Mouse (Mus musculus) lung, adult 10 weeks (tissue): Measurements from ENCODE around the gene Plppr3. TPM values are rescaled to one million over a fixed set of nuclear protein-coding genes. Genes with fewer than 3 reads are reported as not detected.

Experiments
- polyA plus RNA-seq: library from polyadenylated mRNA; stranded (reverse); fragments of 350-450 nt; fragmentation: Illumina TruSeq; extraction: RNeasy Lipid Tissue Mini Kit (QIAGEN cat#74804); gene quantifications from one replicate; pipeline ENCODE4 v1.2.3, GENCODE M21; 2014; ENCODE audit warnings: low read depth, low replicate concordance; ENCODE audit not compliant: insufficient read depth

Plppr3 gene
- 3.4 TPM for polyA plus RNA-seq

DNA sequence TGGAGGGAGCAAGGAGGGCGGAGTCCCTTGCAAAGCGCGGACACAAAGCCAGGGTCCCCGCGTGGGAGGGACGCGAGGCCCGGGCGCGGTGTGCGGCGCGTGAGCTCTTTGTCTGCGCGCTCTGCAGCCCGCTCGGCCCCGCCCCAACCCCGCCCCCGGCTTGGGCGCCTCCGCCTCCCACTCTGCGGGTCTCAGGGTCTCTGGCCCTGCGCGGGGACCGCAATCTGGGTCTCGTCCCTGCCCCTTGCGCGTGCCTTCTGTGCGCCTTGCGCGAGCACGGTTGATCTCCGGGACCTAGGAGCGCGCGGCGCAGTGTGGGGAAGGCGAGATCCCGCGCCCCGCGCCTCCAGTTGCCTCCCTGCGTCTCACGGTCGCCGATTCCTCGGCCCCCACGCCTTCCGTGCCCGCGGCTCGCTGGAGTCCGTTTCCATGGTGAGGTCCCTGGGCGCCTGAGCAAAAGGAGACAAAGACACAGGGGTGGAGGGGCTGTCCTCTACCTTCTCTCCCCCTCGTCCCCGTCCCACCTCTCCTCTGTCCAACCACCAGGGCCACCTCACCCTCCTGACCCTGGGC, at the start of gene Plppr3, which contains the start of gene Prtn3:
Gene Plppr3, minus strand, starts transcription at position 345 of the 573 bp plus-strand sequence.
Gene Prtn3, plus strand, starts transcription at position 187 of the 573 bp plus-strand sequence.

GRCm38 (mm10) chr10:79920958-79921535, 46.6 kb upstream of the Plppr3 start, which contains the start of gene R3hdm4:
Gene R3hdm4 (minus strand): TSS chr10:79921208.

DNA sequence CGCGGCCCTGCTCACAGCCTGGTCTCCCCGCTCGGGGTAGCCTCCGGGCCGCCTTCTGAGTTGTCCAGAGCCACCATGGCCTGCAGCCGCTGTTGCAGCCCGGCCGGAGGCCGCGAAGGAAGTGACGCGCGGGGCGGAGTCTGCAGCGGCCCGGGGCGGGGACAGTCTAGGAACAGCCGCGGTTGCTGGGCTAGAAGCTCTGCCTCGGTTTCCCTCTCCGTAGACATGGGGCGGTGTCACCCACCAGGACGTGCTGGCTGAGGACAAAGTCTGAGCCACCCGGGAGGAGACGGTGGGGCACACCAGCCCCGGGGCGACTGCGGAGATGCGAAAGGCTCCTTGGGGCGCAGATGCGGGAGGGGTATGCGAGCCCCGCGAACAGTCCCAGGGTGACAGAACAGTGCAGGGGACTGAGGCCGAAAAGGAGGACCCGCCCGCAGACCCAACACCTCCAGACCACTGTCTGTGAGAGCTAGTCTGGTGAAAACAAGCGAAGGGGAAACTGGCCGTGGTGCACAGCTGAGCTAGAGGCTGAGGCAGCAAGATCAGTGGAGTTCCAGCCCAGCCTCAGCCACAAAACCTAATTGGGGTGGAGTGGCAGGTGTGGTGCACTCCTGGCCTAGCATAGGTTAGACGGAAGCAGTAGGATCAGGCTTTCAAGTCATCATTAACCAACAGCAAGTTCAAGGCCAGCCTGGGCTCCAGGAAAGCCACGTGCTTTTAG, 42.5 kb upstream of the Plppr3 start, which contains the start of gene Kiss1r:
Gene Kiss1r, plus strand, starts transcription at position 164 of the 724 bp plus-strand sequence.

DNA sequence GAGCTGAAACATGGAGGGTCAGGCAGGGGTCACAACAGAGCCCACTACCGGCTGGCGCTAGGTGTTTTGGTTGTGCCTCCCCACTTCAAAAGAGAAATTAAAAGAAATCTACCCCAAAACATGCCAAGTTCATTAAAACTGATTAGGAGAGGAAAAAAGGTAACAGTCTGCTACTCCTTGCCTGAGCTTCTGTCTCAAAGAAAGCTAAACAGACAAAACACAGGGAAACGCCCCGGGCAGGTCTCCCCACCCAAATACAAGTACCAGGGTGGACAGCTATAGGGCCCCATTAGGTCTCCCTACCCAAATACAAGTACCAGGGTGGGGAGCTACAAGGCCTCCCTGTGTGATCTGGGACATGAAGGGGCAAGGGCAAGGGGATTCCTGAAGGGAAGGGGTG, 36.1 kb upstream of the Plppr3 start, which contains the start of gene Gm26602:
Gene Gm26602, plus strand, starts transcription at position 301 of the 400 bp plus-strand sequence.

GRCm38 (mm10) chr10:79908167-79909091, 34.0 kb upstream of the Plppr3 start, which contains the start of gene Med16:
Gene Med16 (minus strand): TSS chr10:79908923.

GRCm38 (mm10) chr10:79890670-79891069, 16.2 kb upstream of the Plppr3 start, which contains the start of gene Cfd:
Gene Cfd (plus strand): TSS chr10:79890853.

DNA sequence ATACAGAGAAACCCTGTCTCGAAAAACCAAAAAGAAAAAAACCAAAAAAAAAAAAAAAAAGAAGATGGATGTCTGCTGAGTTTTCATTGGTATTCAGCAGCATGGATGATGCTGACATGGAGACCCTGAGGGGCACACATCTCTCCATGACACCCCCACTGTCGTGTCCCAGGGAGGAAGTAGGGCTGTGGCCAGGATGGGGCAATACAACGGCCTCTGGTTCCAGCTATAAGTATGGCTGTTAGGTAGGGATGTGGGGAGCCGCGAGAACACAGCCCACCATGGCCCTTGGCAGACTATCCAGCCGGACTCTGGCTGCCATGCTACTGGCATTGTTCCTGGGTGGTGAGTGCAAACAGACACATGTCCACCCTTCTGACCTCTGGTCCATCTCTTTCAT, 11.6 kb upstream of the Plppr3 start, which contains the start of gene Elane:
Gene Elane, plus strand, starts transcription at position 194 of the 400 bp plus-strand sequence.

DNA sequence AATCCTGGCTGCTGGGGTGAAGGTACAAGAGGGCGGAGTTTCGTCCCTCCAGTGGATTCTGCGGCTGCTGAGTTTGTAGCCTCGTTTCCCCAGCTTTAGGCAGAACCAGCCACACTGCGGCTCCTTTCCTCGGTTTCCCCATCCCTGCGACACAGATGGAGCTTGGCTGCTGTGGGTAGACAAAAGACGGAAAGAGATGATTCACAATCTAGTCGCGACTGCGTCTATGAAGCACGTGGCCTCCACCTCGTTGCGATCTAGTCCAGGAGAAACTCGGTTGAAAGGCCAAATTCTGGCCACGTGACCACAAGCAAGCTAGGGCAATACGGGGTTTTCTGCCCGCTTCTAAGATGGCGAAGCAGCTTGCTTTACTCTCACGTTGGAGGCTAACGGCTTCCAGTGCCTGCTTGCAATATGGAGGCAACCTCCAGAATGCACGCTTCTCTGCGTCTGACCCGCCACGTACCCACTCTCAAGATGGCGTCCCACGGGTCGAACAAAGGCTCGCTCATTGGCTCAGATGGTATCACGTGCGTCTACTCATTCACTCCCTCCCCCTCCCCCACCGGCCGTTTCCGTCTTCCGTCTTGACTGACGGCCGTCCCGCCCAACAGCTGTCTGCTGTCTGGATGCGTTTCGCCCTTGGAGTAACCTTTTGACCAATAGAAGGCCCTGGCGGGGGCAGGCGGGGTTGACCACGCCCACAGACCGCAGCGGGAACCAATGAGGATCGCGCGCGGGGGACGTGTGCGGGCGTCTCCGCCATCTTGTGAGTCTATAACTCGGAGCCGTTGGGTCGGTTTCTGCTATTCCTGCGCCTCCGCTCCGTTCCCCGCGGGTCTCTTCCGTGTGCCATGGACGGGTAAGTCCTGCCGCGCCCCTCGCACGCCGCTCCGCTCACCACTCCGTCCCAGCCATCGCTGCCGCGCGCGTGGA, 20.3 kb downstream of the Plppr3 start, which contains the start of gene Ptbp1:
Gene Ptbp1, plus strand, starts transcription at position 568 of the 936 bp plus-strand sequence.

GRCm38 (mm10) chr10:79820782-79821181, 53.7 kb downstream of the Plppr3 start, which contains the start of gene Misp:
Gene Misp (plus strand): TSS chr10:79820989.

Other genes with a start within 250 kb of the Plppr3 start
- 1.1 TPM for gene Shc2, start 236.7 kb downstream of the Plppr3 start, polyA plus RNA-seq
- not detected for gene Odf3l2, start 228.9 kb downstream of the Plppr3 start, polyA plus RNA-seq
- gene Madcam1, start 210.1 kb downstream of the Plppr3 start, polyA plus RNA-seq = not detected
- gene Tpgs1, start 205.3 kb downstream of the Plppr3 start, polyA plus RNA-seq = 27.9 TPM
- gene Cdc34, start 192.4 kb downstream of the Plppr3 start, polyA plus RNA-seq = 73.4 TPM
- 1.4 TPM for gene Gzmm, start 185.6 kb downstream of the Plppr3 start, polyA plus RNA-seq
- gene Bsg, start 170.1 kb downstream of the Plppr3 start, polyA plus RNA-seq = 666 TPM
- 0.48 TPM for gene Hcn2, start 158.0 kb downstream of the Plppr3 start, polyA plus RNA-seq
- gene Polrmt, start 128.1 kb downstream of the Plppr3 start, polyA plus RNA-seq = 19.4 TPM
- gene Fgf22, start 119.6 kb downstream of the Plppr3 start, polyA plus RNA-seq = not detected
- gene Rnf126, start 107.7 kb downstream of the Plppr3 start, polyA plus RNA-seq = 25.3 TPM
- 20.4 TPM for gene Fstl3, start 97.4 kb downstream of the Plppr3 start, polyA plus RNA-seq
- 0.08 TPM for gene Prss57, start 83.7 kb downstream of the Plppr3 start, polyA plus RNA-seq
- 18.7 TPM for gene Palm, start 81.1 kb downstream of the Plppr3 start, polyA plus RNA-seq
- 3.5 TPM for gene Misp, start 53.6 kb downstream of the Plppr3 start, polyA plus RNA-seq
- gene Ptbp1, start 20.2 kb downstream of the Plppr3 start, polyA plus RNA-seq = 81.3 TPM
- gene Prtn3, start 158 bp downstream of the Plppr3 start, polyA plus RNA-seq = 2.2 TPM
- gene Elane, start 11.6 kb upstream of the Plppr3 start, polyA plus RNA-seq = not detected
- 873 TPM for gene Cfd, start 16.2 kb upstream of the Plppr3 start, polyA plus RNA-seq
- gene Med16, start 34.3 kb upstream of the Plppr3 start, polyA plus RNA-seq = 12.4 TPM
- not detected for gene Gm26602, start 36.2 kb upstream of the Plppr3 start, polyA plus RNA-seq
- gene Kiss1r, start 42.3 kb upstream of the Plppr3 start, polyA plus RNA-seq = 3.0 TPM
- gene R3hdm4, start 46.6 kb upstream of the Plppr3 start, polyA plus RNA-seq = 59.6 TPM
- 2.2 TPM for gene Arid3a, start 52.4 kb upstream of the Plppr3 start, polyA plus RNA-seq
- gene Wdr18, start 85.5 kb upstream of the Plppr3 start, polyA plus RNA-seq = 25.0 TPM
- not detected for gene Grin3b, start 96.1 kb upstream of the Plppr3 start, polyA plus RNA-seq
- 67.1 TPM for gene Tmem259, start 109.7 kb upstream of the Plppr3 start, polyA plus RNA-seq
- 208 TPM for gene Cnn2, start 114.0 kb upstream of the Plppr3 start, polyA plus RNA-seq
- gene Abca7, start 121.9 kb upstream of the Plppr3 start, polyA plus RNA-seq = 7.0 TPM
- 36.5 TPM for gene Arhgap45, start 142.0 kb upstream of the Plppr3 start, polyA plus RNA-seq
- gene Polr2e, start 165.2 kb upstream of the Plppr3 start, polyA plus RNA-seq = 120 TPM
- gene Gpx4, start 172.5 kb upstream of the Plppr3 start, polyA plus RNA-seq = 1,013 TPM
- 13.9 TPM for gene Sbno2, start 230.9 kb upstream of the Plppr3 start, polyA plus RNA-seq
- 98.1 TPM for gene Stk11, start 241.2 kb upstream of the Plppr3 start, polyA plus RNA-seq